Mouse (Mus musculus): ENCODE measurements around the gene Ces1b. TPM values are rescaled to one million over a fixed set of nuclear protein-coding genes. Genes with fewer than 3 reads are reported as not detected.

The Ces1b gene
- polyA plus RNA-seq, 1 experiment from 2014 or later, result 0.06 TPM

DNA sequence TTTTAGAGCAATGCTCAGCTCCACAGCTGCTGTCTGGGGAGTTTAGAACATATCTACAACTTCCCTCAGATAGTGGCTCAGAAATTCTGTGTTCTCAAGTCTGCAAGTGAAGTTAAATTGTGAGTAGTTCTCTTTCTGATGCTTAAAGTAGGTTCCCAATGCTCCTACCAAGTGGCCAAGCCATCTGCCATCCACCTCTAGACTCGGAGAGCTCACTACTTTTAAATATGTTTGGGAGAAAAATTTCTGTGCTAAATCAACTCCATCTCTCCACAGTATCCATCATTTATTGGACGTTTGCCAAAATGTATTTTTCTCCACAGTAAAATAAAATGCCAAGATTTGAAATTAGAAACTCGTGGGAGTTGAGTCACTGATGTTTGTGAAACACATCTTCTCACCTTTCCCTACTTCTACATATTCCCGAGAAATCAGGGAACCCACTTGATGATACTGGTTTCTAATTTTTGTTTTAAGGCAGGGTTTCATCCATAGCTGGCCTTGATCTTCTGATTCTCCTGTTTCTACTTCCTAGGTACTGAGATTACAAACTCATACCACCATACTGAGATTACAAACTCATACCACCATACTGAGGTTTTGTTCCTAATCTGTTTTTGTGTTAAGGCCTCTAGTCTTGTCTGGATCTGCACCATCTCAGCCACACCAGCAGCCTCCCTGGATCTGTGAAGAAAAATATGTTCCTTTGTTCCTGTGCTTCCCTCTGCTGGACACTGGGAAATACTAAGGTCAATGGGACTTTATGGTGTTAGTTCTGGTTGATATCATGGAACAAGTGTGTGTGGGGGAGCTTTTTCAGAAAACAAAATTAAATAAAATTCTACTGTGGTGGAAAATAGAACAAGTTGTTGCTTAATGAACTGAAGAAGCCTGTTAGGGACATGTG lies 31.1 kb downstream of the Ces1b start:
- H3K4me2 ChIP-seq, result no peak overlapping the region
- no peaks in the 10 kb centered on the region for H3K9me3 ChIP-seq (replicated peaks)
- ATAC-seq (replicated peaks; ENCODE audit: insufficient number of reproducible peaks, insufficient read depth, low FRiP score, low read depth), result no peak
- no peaks in the 10 kb centered on the region for H3K27me3 ChIP-seq
- H3K4me3 ChIP-seq, result no peak overlapping the region
- H3K27ac ChIP-seq, result no peak overlapping the region
- 50% methylated on average over 4 of the region's 4 CpGs for WGBS
- H3K4me1 ChIP-seq (replicated peaks), result no peaks in the 10 kb centered on the region
- H3K36me3 ChIP-seq, result no peaks in the 10 kb centered on the region
- H3K9ac ChIP-seq, result no peak overlapping the region

- 76% methylated on average over 3 of the region's 3 CpGs for WGBS
- Histone ChIP-seq H3K27ac (no peak within 1 kb of the TSS), H3K4me2 (no peak within 1 kb of the TSS), H3K27me3 (no peaks in the 10 kb centered on the region), H3K4me1 (replicated peaks) (no peaks in the 10 kb centered on the region), H3K9me3 (replicated peaks) (no peaks in the 10 kb centered on the region), H3K4me3 (no peak within 1 kb of the TSS), H3K9ac (no peak within 1 kb of the TSS), H3K36me3 (no peaks in the 10 kb centered on the region)
- ATAC-seq (replicated peaks; ENCODE audit: insufficient number of reproducible peaks, insufficient read depth, low FRiP score, low read depth), result no peak
Observed at GRCm38 (mm10) chr8:93048092-93048491, 31.7 kb downstream of the Ces1b start, which contains the start of gene Ces1a. Gene Ces1a, minus strand, starts transcription at chr8:93048192.

GRCm38 (mm10) chr8:93043083-93043482 lies 36.7 kb downstream of the Ces1b start:
- Histone ChIP-seq H3K27me3 (no peaks in the 10 kb centered on the region), H3K9me3 (replicated peaks) (no peaks in the 10 kb centered on the region), H3K9ac (no peak overlapping the region), H3K36me3 (no peaks in the 10 kb centered on the region), H3K4me3 (no peak overlapping the region), H3K4me1 (replicated peaks) (peaks cover 15% of the 10 kb centered on the region), H3K4me2 (no peak overlapping the region), H3K27ac (no peak overlapping the region)
- 46% methylated on average over 1 of the region's 1 CpGs for WGBS
- ATAC-seq (replicated peaks; ENCODE audit: insufficient number of reproducible peaks, insufficient read depth, low FRiP score, low read depth), result no peak

- ATAC-seq (replicated peaks; ENCODE audit: insufficient number of reproducible peaks, insufficient read depth, low FRiP score, low read depth), result no peak
- no peak overlapping the region for H3K27ac ChIP-seq
- 85% methylated on average over 4 of the region's 4 CpGs for WGBS
- H3K4me2 ChIP-seq, result no peak overlapping the region
- no peaks in the 10 kb centered on the region for H3K27me3 ChIP-seq
- H3K4me1 ChIP-seq (replicated peaks), result peaks cover 15% of the 10 kb centered on the region
- no peak overlapping the region for H3K4me3 ChIP-seq
- H3K9ac ChIP-seq, result no peak overlapping the region
- no peaks in the 10 kb centered on the region for H3K9me3 ChIP-seq (replicated peaks)
- no peaks in the 10 kb centered on the region for H3K36me3 ChIP-seq
Observed at GRCm38 (mm10) chr8:93040776-93041567, 38.8 kb downstream of the Ces1b start.

DNA sequence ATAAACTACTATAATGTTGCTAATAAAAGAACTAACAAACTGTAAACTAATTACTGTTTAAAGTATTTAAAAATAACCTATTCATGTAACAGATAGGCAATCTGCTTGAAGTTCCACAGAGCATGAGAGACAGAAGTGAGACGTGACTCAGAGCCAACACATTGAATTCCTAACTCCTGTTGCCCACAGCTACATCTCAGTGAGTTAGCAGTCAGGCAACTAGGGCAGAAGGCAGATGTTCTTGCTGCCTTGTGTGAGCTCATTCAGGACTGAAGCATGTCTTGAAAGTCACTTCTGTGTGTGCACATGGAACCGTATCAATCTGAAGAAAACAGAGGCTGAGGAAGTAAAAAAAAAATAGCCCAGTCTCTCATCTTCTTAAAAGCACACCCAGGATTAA lies 39.6 kb downstream of the Ces1b start:
- Histone ChIP-seq H3K4me2 (no peak overlapping the region), H3K9ac (no peak overlapping the region), H3K27me3 (no peaks in the 10 kb centered on the region), H3K4me3 (no peak overlapping the region), H3K4me1 (replicated peaks) (peaks cover 15% of the 10 kb centered on the region), H3K9me3 (replicated peaks) (no peaks in the 10 kb centered on the region), H3K27ac (no peak overlapping the region), H3K36me3 (no peaks in the 10 kb centered on the region)
- ATAC-seq (replicated peaks; ENCODE audit: insufficient number of reproducible peaks, insufficient read depth, low FRiP score, low read depth), result no peak
- 45% methylated on average over 2 of the region's 2 CpGs for WGBS

DNA sequence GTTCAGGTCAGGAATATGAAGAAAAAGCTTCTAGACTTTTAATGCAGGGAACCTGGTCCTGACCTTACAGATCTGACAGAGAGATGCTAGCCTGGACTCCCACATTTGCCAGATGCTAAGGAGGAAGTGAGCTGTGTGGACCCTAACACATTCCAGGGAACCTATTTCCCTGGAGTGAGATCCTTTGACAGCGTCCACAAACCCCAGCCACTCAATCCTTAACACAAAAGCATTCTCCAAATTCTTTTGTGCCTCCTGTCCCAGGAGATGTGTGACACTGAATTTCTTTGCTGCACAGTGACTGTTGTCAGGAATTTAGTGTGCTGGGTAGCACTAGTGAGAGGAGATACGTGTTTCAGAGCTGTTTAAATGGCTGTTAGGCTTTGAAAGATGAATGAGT lies 41.0 kb downstream of the Ces1b start:
- no peaks in the 10 kb centered on the region for H3K9me3 ChIP-seq (replicated peaks)
- H3K27ac ChIP-seq, result no peak overlapping the region
- no peaks in the 10 kb centered on the region for H3K36me3 ChIP-seq
- ATAC-seq (replicated peaks; ENCODE audit: insufficient number of reproducible peaks, insufficient read depth, low FRiP score, low read depth), result no peak
- H3K4me3 ChIP-seq, result no peak overlapping the region
- 11% methylated on average over 2 of the region's 2 CpGs for WGBS
- H3K9ac ChIP-seq, result no peak overlapping the region
- H3K27me3 ChIP-seq, result no peaks in the 10 kb centered on the region
- peaks cover 15% of the 10 kb centered on the region for H3K4me1 ChIP-seq (replicated peaks)
- H3K4me2 ChIP-seq, result no peak overlapping the region

- Histone ChIP-seq H3K36me3 (no peaks in the 10 kb centered on the region), H3K9me3 (replicated peaks) (no peaks in the 10 kb centered on the region), H3K4me2 (no peak overlapping the region), H3K27me3 (no peaks in the 10 kb centered on the region), H3K4me3 (no peak overlapping the region), H3K27ac (no peak overlapping the region), H3K9ac (no peak overlapping the region), H3K4me1 (replicated peaks) (no peaks in the 10 kb centered on the region)
- WGBS, result 60% methylated on average over 2 of the region's 2 CpGs
- no peak for ATAC-seq (replicated peaks; ENCODE audit: insufficient number of reproducible peaks, insufficient read depth, low FRiP score, low read depth)
Observed at GRCm38 (mm10) chr8:93030664-93031063, 49.2 kb downstream of the Ces1b start.

DNA sequence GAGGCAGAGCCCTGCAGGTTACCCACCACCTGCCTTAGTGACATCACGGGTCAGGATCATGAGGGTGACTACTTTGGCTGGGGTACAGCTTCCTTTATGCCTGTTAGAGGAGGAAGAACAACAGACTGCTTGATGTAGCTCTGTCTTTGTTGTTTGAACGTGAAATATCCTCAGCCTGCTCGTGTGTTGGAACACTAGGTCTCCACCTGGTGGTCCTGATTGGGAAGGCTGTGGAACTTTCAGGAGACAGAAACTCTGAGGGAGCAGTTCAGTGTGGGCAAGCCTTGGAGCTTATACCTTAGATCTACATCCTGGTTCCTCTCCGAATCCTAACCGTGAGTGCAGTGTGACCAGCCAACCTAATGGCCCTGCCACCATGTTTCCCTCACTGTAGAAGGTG lies 58.1 kb downstream of the Ces1b start:
- H3K4me2 ChIP-seq, result no peak overlapping the region
- WGBS, result 59% methylated on average over 5 of the region's 5 CpGs
- ATAC-seq (replicated peaks; ENCODE audit: insufficient number of reproducible peaks, insufficient read depth, low FRiP score, low read depth), result no peak

GRCm38 (mm10) chr8:93014300-93014699 lies 65.5 kb downstream of the Ces1b start:
- H3K4me1 ChIP-seq (replicated peaks), result no peaks in the 10 kb centered on the region
- no peak overlapping the region for H3K4me2 ChIP-seq
- no peak overlapping the region for H3K4me3 ChIP-seq
- no peak for ATAC-seq (replicated peaks; ENCODE audit: insufficient number of reproducible peaks, insufficient read depth, low FRiP score, low read depth)
- H3K27me3 ChIP-seq, result no peaks in the 10 kb centered on the region
- no peaks in the 10 kb centered on the region for H3K9me3 ChIP-seq (replicated peaks)
- 29% methylated on average over 4 of the region's 4 CpGs for WGBS
- H3K36me3 ChIP-seq, result no peaks in the 10 kb centered on the region
- no peak overlapping the region for H3K9ac ChIP-seq
- no peak overlapping the region for H3K27ac ChIP-seq

More for the DNA sequence above, 58.1 kb downstream of the Ces1b start:
- no peak overlapping the region for H3K4me3 ChIP-seq
- no peaks in the 10 kb centered on the region for H3K9me3 ChIP-seq (replicated peaks)
- H3K9ac ChIP-seq, result no peak overlapping the region
- H3K36me3 ChIP-seq, result no peaks in the 10 kb centered on the region
- no peak overlapping the region for H3K27ac ChIP-seq
- no peaks in the 10 kb centered on the region for H3K27me3 ChIP-seq
- H3K4me1 ChIP-seq (replicated peaks), result no peaks in the 10 kb centered on the region

DNA sequence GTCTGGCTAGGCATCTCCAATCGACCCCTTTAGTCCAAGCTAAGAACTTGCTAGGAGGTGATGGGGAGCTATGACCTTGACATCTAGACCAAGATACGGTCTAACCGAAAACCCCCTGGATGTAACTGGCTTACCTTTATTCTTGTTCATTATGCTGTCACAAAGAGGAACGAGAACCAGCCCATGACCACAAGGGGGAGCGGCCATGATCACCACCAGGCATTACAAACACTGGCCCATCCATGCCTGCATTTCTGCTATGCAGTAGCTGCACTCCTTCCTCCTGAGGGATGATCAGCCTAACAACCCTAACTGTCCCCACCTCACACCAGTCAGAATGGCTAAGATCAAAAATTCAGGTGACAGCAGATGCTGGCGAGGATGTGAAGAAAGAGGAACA lies 67.6 kb downstream of the Ces1b start:
- 72% methylated on average over 6 of the region's 6 CpGs for WGBS
- no peak overlapping the region for H3K27ac ChIP-seq
- ATAC-seq (replicated peaks; ENCODE audit: insufficient number of reproducible peaks, insufficient read depth, low FRiP score, low read depth), result no peak
- no peak overlapping the region for H3K4me2 ChIP-seq
- no peaks in the 10 kb centered on the region for H3K9me3 ChIP-seq (replicated peaks)
- no peaks in the 10 kb centered on the region for H3K36me3 ChIP-seq
- H3K9ac ChIP-seq, result no peak overlapping the region
- no peak overlapping the region for H3K4me3 ChIP-seq
- no peaks in the 10 kb centered on the region for H3K4me1 ChIP-seq (replicated peaks)
- no peaks in the 10 kb centered on the region for H3K27me3 ChIP-seq

DNA sequence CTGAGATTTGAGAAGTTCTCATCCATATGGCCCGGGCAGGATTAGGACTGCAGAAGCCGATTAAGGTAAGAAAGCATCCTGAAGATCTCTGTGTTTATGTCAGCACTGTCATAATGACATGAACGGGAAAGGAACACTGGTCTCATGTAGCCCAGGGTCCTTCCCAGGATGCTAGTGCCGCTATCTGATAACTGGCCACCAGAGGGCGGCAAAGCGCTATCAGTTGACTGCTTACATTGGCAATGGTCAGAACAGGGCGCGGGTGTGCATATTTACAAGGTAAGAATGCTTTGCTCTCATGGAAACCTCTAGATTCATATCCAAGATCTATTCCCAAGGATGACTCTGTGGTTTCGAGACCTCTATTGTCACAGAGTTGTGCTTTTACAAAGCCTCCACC lies 68.4 kb downstream of the Ces1b start:
- no peaks in the 10 kb centered on the region for H3K4me1 ChIP-seq (replicated peaks)
- WGBS, result 9% methylated on average over 9 of the region's 9 CpGs
- ATAC-seq (replicated peaks; ENCODE audit: insufficient number of reproducible peaks, insufficient read depth, low FRiP score, low read depth), result 0 out of 2 replicates have a peak, but pooled peaks have one; percentile 47

More for the DNA sequence above, 68.4 kb downstream of the Ces1b start:
- Histone ChIP-seq H3K27me3 (no peaks in the 10 kb centered on the region), H3K4me2 (no peak overlapping the region), H3K9ac (no peak overlapping the region), H3K27ac (no peak overlapping the region), H3K4me3 (no peak overlapping the region), H3K36me3 (no peaks in the 10 kb centered on the region), H3K9me3 (replicated peaks) (no peaks in the 10 kb centered on the region)
